Mouse (Mus musculus) neural tube, embryonic 12.5 days (tissue): ENCODE measurements at regions not wholly inside any gene's neighbourhood (a gene's known extent, or its start where the extent isn't known, plus 50 kb on each side); places are given as distances from the start of the nearest gene placed in this dataset.

Source experiments
- ATAC-seq: fragments of 200-750 bp; cut with Nextera tagmentation; 2 replicates; pipeline ENCODE4 v1.8.0; 2017; ENCODE audit warnings: low read depth, mild to moderate bottlenecking, moderate TSS enrichment, moderate library complexity; ENCODE audit not compliant: low FRiP score
- H3K27ac ChIP-seq: fragments of 300-500 bp; sonication (generic); 2 replicates; pipeline ENCODE4 v1.5.1; 2016
- H3K27me3 ChIP-seq: fragments of 300-500 bp; sonication (generic); replicated peaks from 2 replicates; pipeline ENCODE4 v1.6.1; 2016; ENCODE audit warnings: mild to moderate bottlenecking
- H3K36me3 ChIP-seq: fragments of 300-500 bp; sonication (generic); 2 replicates; pipeline ENCODE4 v1.6.1; 2016; ENCODE audit warnings: mild to moderate bottlenecking
- H3K4me1 ChIP-seq: fragments of 300-500 bp; sonication (generic); 2 replicates; pipeline ENCODE4 v1.6.1; 2016
- H3K4me2 ChIP-seq: fragments of 300-500 bp; sonication (generic); replicated peaks from 2 replicates; pipeline ENCODE4 v1.6.1; 2016; ENCODE audit warnings: mild to moderate bottlenecking
- H3K4me3 ChIP-seq: fragments of 300-500 bp; sonication (generic); 2 replicates; pipeline ENCODE4 v1.5.1; 2016
- H3K9ac ChIP-seq: fragments of 300-500 bp; sonication (generic); 2 replicates; pipeline ENCODE4 v1.6.1; 2016; ENCODE audit warnings: mild to moderate bottlenecking
- H3K9me3 ChIP-seq: fragments of 300-500 bp; sonication (generic); 2 replicates; pipeline ENCODE4 v1.6.1; 2016; ENCODE audit warnings: mild to moderate bottlenecking
- WGBS: fragments of 180-500 bp; shearing (Covaris S2); methylation state at CpG from one replicate; pipeline ENCODE4 v1.1.7; 2016; 5-methylcytosine and 5-hydroxymethylcytosine counted together

DNA sequence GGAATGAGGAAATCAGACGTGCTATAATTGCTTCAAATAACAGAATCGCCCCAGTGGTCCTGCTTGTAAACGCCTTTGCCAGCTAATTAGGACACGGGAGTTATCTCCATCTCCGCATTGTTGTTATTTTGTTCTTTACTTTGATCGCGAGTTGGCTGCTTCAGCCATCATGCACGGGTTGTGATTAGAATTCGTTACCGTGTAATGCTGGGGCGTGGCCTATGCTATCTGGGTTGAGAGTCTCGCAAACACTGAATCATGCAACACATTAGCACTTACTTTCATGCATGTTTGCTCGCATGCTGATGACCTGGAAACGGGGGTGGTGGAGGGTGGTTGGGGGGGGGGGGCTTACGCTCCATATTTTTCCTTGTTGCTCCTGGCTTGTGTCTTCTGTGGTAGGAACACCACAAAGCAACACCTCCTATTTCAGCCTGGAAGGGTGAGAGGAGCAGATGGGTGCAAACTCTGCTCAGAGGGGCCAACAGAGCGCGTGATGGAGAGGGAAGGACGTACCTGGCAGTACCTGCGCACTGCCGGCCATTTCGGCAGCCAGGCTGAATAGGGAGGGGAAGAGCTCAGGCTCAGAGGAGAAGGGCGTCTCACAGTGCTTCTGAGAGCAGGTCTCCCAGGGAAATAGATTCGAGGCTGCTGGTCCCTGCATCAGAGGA, 260.1 kb downstream of the Cd83 start:
- no peaks in the 10 kb centered on the region for H3K9me3 ChIP-seq
- ATAC-seq = no peak
- H3K4me1 ChIP-seq = peaks cover 16% of the 10 kb centered on the region
- H3K27me3 ChIP-seq = no peaks in the 10 kb centered on the region
- WGBS = 55% methylated on average over 23 of the region's 23 CpGs
- 0 out of 2 replicates have a peak overlapping the region, but pooled peaks have one; percentile 15 for H3K27ac ChIP-seq
- no peaks in the 10 kb centered on the region for H3K36me3 ChIP-seq
- H3K4me3 ChIP-seq = no peak overlapping the region
- H3K9ac ChIP-seq = no peak overlapping the region
- H3K4me2 ChIP-seq = peak overlapping the region; percentile 16; the same call in 1 of the 2 replicates

DNA sequence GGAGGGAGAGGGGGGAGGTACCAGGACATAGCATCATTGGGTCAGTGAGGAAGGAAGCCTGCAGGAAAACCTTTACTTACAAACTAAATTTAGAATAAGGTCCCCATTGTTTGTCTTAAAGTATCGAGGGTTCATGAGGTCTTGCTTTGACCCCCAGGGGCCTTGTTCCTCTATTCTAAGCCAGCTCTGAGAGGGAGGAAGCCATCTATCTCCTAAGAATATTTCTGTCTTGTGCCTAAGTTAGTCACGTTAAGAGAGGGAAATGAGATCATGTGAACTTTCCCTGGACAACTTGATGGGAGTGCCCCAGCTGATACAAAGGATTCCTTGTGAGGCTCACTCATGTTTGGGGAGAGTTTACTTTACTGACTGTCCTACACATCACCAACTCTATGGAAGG, 261.9 kb downstream of the Cd83 start:
- H3K27ac ChIP-seq = no peak overlapping the region
- ATAC-seq = no peak
- H3K4me1 ChIP-seq = peaks cover 16% of the 10 kb centered on the region
- H3K9me3 ChIP-seq = no peaks in the 10 kb centered on the region
- 37% methylated on average over 2 of the region's 2 CpGs for WGBS
- H3K4me3 ChIP-seq = no peak overlapping the region
- H3K27me3 ChIP-seq = 0 out of 2 replicates have a peak, but pooled peaks cover 2% of the 10 kb centered on the region
- no peaks in the 10 kb centered on the region for H3K36me3 ChIP-seq
- no peak overlapping the region for H3K9ac ChIP-seq
- no peak overlapping the region for H3K4me2 ChIP-seq

DNA sequence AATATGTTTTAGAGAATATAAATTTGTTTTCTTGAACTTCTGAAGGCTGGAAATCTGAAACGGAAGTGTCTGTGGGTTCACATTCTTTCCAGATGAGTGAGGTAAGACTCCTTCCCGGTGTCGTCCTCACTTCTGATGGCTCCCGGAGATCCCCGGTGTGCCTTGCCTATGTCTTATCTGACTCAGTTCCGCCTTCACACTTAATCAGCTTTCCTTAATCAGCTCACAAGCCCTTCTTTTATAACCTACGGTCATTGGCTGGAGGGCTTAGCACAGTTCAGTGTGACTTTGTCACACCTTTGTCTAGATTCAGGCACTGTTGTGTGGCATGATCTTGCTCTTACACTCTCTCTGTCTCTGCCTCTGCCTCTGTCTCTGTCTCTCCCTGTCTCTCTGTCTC, 269.6 kb downstream of the Cd83 start:
- no peaks in the 10 kb centered on the region for H3K36me3 ChIP-seq
- ATAC-seq = no peak
- no peak overlapping the region for H3K4me3 ChIP-seq
- 73% methylated on average over 7 of the region's 7 CpGs for WGBS
- no peak overlapping the region for H3K4me2 ChIP-seq
- no peaks in the 10 kb centered on the region for H3K9me3 ChIP-seq
- H3K4me1 ChIP-seq = peaks cover 8% of the 10 kb centered on the region
- H3K9ac ChIP-seq = no peak overlapping the region
- H3K27ac ChIP-seq = no peak overlapping the region
- H3K27me3 ChIP-seq = 0 out of 2 replicates have a peak, but pooled peaks cover 2% of the 10 kb centered on the region

DNA sequence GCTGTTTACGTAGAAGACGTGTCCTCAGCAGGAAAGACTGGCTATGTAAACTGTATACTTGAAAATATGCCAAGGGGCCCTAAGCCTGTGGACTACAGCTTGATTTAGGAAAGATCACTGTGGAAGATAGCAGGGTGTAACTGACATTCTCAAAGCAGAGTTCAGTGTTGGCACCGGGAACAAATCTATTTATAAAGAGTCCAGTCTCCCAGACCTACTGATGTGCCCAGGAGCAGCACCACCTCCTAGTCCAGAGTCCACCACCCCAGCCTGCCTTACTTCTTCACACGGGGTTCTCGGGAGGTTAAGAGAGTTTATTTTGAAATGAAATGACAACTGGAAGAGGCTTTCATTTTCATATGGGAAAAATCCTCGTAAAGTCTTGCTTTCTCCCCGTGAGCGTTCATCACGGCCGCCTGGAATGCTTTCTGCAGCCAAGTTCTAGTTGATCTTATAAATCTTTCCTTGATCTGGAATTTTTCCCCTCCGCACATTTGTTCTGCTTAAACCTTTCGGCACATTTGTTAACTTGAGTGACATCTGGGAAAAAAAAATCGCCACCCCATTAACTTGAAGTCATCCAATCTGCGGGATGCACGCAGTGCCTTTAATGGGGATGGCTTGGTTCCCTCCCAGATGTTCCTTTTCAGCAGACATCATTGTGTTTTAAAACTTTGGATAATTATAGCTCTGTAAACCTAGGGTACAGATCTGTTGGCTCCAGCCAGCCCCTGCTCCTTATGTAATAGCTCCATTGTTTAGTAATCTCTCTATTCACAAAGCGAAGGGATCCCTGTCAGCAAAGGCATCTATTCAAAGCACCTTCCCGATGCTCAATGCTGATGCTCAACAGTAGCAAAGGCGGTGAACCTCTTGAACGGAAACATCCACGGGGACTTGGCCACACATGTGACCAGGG, 271.3 kb downstream of the Cd83 start:
- Histone ChIP-seq H3K36me3 (no peaks in the 10 kb centered on the region), H3K9me3 (no peaks in the 10 kb centered on the region), H3K4me2 (0 out of 2 replicates have a peak overlapping the region, but pooled peaks have one; percentile 17), H3K27me3 (no peaks in the 10 kb centered on the region), H3K9ac (no peak overlapping the region), H3K4me3 (no peak overlapping the region), H3K27ac (no peak overlapping the region), H3K4me1 (peaks cover 8% of the 10 kb centered on the region)
- ATAC-seq = no peak
- 52% methylated on average over 20 of the region's 20 CpGs for WGBS

DNA sequence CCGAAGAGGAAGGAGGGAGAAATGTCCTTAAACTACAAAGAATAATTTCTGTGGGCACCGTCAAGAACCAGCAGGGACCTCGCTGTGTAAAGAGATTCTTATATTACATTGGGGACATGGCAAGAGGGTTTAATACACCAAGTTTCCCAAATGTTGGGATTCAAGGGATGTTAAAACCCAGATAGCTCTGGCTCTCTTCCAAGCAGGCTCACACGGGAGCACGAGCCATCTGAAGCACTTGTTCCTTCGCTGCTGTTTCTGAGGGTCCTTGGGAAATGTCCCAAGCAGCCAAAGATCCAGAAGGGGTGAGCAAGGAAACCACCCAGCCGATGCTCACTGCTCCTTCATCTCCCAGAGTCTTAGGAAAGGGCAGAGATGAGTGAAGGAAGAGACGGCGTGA, 272.1 kb downstream of the Cd83 start:
- Histone ChIP-seq H3K9ac (no peak overlapping the region), H3K36me3 (no peaks in the 10 kb centered on the region), H3K27me3 (no peaks in the 10 kb centered on the region), H3K4me3 (no peak overlapping the region), H3K4me1 (peaks cover 8% of the 10 kb centered on the region), H3K4me2 (0 out of 2 replicates have a peak overlapping the region, but pooled peaks have one; percentile 17), H3K9me3 (no peaks in the 10 kb centered on the region), H3K27ac (no peak overlapping the region)
- no peak for ATAC-seq
- 76% methylated on average over 9 of the region's 9 CpGs for WGBS

DNA sequence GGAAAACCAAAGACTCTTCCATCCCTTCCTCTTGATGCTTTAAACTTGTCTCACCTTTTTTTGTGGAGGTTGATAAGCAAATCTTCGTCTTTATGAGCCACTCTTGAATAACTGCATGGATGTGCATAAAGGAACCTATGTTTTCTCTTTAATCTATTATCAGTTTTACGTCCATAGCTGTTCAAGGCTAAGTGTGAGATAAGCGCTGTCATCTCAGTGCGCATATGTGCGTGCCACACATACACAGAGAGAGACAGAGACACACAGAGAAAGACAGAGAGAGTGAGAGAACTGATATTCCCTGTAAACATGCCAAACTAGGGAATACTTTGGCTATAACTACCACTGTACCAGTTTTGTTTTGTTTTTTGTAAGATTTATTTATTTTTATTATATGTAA, 273.0 kb downstream of the Cd83 start:
- H3K9me3 ChIP-seq = no peaks in the 10 kb centered on the region
- peaks cover 8% of the 10 kb centered on the region for H3K4me1 ChIP-seq
- ATAC-seq = no peak
- H3K4me2 ChIP-seq = no peak overlapping the region
- H3K27me3 ChIP-seq = no peaks in the 10 kb centered on the region
- no peak overlapping the region for H3K4me3 ChIP-seq
- H3K9ac ChIP-seq = no peak overlapping the region
- no peaks in the 10 kb centered on the region for H3K36me3 ChIP-seq
- no peak overlapping the region for H3K27ac ChIP-seq
- WGBS = 95% methylated on average over 5 of the region's 5 CpGs

DNA sequence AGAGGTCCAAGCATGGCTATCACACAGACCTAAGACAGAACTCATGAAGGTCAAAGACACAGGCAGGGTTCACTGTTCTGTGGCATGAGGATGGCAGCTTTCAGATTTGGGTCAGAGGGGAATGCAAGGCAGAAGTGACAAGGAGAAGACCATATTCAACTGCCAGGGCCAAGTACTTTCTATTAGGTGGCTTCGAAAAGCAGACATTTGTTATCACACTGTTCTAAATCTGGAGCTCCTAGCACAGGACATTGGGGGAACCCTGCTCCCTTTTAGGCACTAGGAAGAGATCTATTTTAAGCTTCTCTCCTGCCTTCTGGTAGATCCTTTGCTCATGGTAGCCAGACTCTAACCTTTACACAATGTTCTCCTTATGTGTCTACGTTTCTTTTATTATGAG, 273.7 kb downstream of the Cd83 start:
- no peak for ATAC-seq
- Histone ChIP-seq H3K4me1 (peaks cover 10% of the 10 kb centered on the region), H3K9me3 (no peaks in the 10 kb centered on the region), H3K9ac (no peak overlapping the region), H3K36me3 (no peaks in the 10 kb centered on the region), H3K27ac (no peak overlapping the region), H3K4me2 (no peak overlapping the region), H3K27me3 (no peaks in the 10 kb centered on the region), H3K4me3 (no peak overlapping the region)
- 97% methylated on average over 2 of the region's 2 CpGs for WGBS

DNA sequence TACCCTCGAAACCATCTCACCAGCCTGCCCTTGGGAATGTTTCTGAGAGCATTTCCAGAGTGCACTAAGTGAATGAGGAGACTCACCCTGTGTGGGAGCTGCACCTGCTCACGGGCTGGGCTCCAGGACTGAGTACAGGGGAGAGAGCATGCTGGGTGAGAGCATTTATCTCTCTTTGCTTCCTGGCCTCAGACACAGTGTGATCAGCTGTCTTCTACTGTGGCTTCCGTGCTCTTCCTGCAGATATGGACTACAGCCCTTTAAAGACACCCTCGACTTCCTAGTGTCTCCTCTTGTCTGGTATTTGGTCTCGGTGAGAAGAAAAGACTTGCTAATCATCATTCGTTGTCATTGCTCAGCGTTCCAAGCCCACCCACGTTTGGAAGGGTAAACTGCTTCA, 274.9 kb downstream of the Cd83 start:
- 78% methylated on average over 8 of the region's 8 CpGs for WGBS
- no peaks in the 10 kb centered on the region for H3K27me3 ChIP-seq
- no peak overlapping the region for H3K27ac ChIP-seq
- no peaks in the 10 kb centered on the region for H3K36me3 ChIP-seq
- no peak overlapping the region for H3K4me3 ChIP-seq
- H3K9me3 ChIP-seq = no peaks in the 10 kb centered on the region
- H3K4me1 ChIP-seq = peaks cover 12% of the 10 kb centered on the region
- H3K4me2 ChIP-seq = no peak overlapping the region
- ATAC-seq = no peak
- no peak overlapping the region for H3K9ac ChIP-seq

DNA sequence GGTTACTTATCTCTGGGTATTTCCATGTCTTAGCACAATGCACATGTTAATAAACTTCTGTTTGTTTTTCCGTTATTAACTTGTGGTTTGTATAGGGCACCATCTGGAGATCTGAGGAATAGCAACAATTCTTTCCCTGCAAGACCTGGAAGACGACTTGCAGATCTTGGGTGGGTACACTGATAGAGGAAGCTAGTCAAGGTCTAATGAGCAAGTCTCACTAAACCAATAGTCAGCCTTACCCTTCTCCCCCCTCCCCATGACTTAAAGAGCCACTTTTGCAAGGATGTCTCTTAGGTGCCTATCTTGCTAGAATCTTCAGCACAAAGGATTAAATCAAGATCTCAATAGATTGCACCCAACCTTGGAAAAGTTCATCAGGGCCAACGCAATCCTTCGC, 276.7 kb downstream of the Cd83 start:
- Histone ChIP-seq H3K9ac (no peak overlapping the region), H3K4me2 (no peak overlapping the region), H3K9me3 (no peaks in the 10 kb centered on the region), H3K36me3 (no peaks in the 10 kb centered on the region), H3K27ac (no peak overlapping the region), H3K4me1 (peaks cover 9% of the 10 kb centered on the region), H3K27me3 (no peaks in the 10 kb centered on the region), H3K4me3 (no peak overlapping the region)
- ATAC-seq = no peak
- 88% methylated on average over 4 of the region's 4 CpGs for WGBS

DNA sequence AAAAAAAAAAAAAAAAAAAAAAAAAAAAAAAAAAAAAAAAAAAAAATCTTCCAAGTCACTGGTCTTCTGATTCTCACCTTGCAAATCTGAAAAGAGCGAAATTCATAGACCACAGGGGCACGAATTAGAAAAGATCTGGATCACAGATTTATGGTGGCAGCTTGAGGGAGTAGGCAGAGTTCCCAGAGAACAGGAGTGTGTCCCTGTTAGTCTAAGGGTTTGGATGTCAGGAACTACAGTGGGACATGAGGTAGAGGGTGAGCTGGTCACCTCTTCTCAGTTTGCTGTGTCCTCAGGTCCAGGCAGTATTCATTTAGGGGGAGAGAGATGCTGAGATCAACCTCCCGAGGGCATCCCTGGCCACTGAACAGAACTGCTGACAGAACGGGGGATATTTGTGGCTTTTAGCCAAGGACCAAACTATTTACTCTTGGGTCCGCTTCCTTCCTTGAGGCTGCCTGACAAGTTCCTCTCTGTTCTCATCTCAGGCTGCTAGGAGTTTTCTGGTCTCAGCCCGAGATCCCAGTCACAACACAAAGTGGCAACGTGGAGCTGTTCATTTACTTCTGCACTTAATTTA, 277.2 kb downstream of the Cd83 start:
- WGBS = 61% methylated on average over 7 of the region's 7 CpGs
- Histone ChIP-seq H3K36me3 (no peaks in the 10 kb centered on the region), H3K27ac (no peak overlapping the region), H3K4me3 (no peak overlapping the region), H3K4me2 (no peak overlapping the region), H3K27me3 (no peaks in the 10 kb centered on the region), H3K9ac (no peak overlapping the region), H3K9me3 (no peaks in the 10 kb centered on the region), H3K4me1 (peaks cover 4% of the 10 kb centered on the region; the same call in 1 of the 2 replicates)
- no peak for ATAC-seq

DNA sequence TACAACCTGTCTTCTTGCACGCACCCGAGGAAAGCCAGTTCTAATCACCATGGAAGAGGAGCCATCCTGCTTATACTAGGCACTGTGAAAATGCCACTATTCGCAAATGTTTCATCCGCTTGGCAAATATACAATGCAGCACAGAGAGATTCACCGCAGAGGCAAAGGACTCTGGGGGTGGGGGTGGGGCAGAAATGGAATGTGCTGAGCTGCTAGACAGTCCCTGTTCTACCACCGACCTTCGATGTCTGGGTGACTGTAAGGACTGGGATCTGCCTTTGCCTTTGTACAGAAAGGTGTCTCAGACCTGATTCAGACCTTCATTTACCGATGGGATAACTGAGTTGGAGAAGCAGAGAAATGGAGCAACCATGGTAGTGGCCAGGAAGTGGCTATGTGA, 278.7 kb downstream of the Cd83 start:
- no peak for ATAC-seq
- no peak overlapping the region for H3K27ac ChIP-seq
- no peaks in the 10 kb centered on the region for H3K9me3 ChIP-seq
- H3K4me2 ChIP-seq = no peak overlapping the region
- H3K4me1 ChIP-seq = peaks cover 4% of the 10 kb centered on the region; the same call in 1 of the 2 replicates
- 85% methylated on average over 8 of the region's 8 CpGs for WGBS
- no peaks in the 10 kb centered on the region for H3K36me3 ChIP-seq
- no peaks in the 10 kb centered on the region for H3K27me3 ChIP-seq
- no peak overlapping the region for H3K4me3 ChIP-seq
- no peak overlapping the region for H3K9ac ChIP-seq

DNA sequence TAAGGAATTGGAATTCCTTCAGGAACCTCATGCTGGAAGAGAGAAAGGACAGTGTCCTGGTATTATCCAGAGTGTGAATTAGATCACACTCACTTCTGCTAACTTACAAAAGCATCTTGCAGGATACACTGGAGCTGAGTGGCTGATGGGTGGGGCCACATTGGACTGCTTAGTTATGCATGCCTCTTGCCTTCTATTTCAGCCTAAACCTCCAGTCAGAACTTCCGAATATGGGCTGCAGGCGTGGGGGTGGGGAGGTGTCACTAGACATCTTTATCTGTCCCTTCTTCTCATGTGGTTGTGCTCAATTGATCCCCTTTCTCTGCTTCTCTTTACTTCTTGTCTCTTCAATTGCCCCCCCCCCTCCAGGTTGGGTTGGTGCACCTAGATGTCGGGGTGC, 279.5 kb downstream of the Cd83 start:
- H3K27ac ChIP-seq = no peak overlapping the region
- no peak for ATAC-seq
- 79% methylated on average over 3 of the region's 3 CpGs for WGBS
- peaks cover 4% of the 10 kb centered on the region; the same call in 1 of the 2 replicates for H3K4me1 ChIP-seq
- H3K9ac ChIP-seq = no peak overlapping the region
- no peak overlapping the region for H3K4me3 ChIP-seq
- no peaks in the 10 kb centered on the region for H3K36me3 ChIP-seq
- no peaks in the 10 kb centered on the region for H3K9me3 ChIP-seq
- no peaks in the 10 kb centered on the region for H3K27me3 ChIP-seq
- H3K4me2 ChIP-seq = no peak overlapping the region
